Mouse (Mus musculus): ENCODE data around the gene Irf2bpl.

Irf2bpl gene

DNA sequence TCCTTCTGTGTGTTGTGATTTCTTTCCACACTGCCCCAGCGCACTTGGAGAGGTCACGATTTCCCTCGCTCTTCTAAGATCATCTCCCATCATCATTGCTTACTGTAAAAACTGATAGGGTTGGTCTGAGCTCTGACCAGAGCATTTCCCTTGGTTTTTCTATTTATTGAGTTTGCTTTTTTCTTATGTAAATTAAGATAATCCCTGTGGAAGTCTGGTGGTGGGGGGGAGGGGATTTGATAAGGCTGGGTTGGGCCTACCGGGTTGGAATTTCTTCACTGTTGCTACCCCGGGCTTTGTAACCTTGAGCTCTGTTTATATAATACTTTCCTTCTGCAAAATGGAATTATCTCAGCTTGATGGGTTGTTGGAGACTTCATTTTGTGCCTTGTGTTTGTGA is 1.1 kb upstream of the Irf2bpl start:
- DNase-seq (ENCODE audit: low spot score), result no peak

DNA sequence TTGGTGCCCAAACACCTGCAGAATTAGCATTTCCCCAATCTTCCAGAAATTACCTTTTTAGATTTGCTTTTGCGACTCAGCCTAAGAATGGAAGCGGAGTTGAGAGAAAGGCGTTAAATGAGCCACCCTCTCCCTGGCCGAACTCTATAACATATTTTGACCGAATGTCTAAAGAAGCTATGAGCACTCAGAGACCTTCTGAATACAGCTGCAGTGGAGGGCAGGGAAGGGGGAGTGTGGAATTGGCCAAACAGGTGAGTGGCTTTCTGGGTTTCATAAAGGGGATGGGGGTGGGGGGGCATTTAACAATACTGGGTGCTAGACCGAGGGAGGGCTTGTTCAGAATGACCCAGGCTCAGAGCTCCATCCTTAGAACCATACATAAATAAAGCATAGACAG is 738 bp upstream of the Irf2bpl start:
- no peak for DNase-seq (ENCODE audit: low spot score)

DNA sequence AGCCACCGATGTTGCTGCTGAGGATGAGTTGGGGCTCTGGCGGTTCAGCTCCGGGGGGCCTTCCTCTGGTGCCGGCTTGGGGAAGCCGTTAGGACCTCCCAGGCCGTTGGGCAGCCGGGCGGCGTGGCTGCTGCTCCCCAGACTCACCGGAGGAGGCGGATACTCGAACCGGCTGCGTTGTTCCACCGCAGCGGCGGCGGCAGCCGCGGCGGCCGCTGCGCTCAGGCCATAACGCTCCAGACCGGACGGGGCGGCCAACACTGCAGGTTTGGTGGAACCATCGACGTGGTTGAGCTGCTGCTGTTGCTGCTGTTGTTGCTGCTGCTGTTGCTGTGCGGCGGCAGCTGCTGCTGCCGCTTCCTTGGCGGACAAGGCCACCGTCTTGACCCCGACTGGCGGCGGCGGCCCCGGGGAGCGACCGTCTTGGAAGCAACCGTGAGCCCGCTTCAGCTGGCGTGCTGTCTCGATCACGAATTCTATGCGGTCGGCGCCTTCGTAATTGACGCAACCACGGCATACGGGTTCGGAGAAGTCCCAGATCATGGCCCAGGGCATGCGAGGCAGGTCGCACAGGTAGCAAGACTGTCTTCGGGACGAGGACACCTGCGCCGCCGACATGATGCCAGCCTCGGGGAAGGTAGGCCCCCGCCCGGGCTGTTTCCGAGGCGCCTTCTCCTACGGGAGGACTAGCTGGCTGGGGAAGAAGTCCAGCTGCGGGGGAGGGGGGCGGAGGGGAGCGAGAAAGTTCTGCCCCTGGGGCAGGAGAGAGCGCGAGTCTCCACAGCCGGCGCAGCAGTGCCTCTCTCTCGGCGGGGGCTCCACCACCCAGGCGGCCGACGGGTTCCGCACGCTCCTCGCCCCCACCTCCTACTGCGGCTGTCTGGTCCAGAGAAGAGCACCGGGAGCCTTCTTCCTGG is 1.1 kb downstream of the Irf2bpl start:
- no peak for DNase-seq (ENCODE audit: low spot score)

DNA sequence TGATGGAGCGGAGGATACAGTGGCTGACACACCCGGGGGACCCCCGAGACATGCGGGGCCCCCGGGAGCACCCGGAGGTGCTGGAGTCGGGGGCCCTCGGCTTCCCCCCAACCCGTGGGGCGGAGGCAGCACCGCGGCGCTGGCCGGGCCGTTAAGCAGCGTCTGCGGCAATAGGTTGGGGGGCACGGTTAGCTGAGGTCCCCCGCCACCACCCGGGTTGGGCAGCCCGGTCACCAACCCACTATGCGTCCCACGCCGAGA is 1.6 kb downstream of the Irf2bpl start:
- DNase-seq (ENCODE audit: low spot score), result no peak

DNA sequence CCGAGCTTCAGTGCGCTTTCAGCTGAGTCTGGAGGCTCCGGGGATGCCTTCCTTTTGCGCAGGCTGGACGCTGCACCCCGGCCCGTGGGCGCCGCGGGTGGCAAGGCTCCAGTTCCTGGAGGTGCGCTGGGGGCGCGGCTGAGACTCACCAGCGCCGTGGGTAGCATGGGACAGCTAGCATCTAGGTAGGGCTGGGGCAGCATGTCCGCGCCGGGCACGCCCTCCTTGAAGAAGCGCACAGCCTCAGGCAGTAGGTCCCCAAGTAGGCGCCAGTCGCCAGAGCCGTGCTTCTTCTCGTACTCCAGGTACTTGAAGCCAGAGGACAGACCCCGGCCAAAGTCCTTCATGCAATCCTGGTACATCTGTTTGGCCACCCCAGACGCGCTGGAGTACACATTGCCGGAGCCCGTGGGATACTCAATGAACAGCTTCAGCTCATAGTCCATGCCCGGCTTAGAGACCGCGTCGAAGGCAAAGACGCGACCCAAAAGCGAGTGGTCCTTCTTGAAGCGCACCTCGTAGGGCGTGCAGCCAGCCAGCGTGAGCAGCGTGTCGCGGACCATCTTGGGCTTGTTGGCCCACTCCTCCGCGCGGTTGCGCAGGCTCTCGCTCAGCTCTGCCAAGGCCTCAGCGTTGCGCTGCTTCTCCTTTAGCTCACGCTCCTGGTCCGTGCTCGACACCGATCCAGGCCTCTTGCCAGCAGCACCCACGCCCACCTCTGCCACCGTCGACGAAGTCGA is 2.1 kb downstream of the Irf2bpl start:
- DNase-seq (ENCODE audit: low spot score), result no peak

DNA sequence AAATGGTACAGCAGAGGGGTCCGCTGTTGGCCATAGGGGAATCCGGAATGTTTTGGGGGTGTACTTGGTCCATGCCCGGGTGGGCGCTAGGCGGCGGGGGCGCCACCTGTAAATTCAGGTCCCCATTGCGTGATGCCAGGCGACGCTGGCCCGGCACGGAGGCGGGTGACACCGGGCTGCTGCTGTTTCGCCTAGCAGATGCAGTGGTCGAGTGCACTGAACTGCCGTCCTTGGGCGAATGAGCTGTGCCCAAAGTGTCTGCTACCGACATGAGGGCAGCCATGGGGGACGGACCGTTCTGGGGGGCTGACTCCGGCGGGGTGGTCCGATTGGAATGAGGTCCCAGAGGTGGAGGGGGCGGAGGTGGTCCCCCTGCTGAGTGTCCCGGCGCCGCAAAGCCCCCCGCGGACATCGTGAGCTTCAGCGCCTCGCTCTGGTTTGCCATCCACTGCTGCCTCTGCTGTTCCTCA is 2.8 kb downstream of the Irf2bpl start:
- no peak for DNase-seq (ENCODE audit: low spot score)

DNA sequence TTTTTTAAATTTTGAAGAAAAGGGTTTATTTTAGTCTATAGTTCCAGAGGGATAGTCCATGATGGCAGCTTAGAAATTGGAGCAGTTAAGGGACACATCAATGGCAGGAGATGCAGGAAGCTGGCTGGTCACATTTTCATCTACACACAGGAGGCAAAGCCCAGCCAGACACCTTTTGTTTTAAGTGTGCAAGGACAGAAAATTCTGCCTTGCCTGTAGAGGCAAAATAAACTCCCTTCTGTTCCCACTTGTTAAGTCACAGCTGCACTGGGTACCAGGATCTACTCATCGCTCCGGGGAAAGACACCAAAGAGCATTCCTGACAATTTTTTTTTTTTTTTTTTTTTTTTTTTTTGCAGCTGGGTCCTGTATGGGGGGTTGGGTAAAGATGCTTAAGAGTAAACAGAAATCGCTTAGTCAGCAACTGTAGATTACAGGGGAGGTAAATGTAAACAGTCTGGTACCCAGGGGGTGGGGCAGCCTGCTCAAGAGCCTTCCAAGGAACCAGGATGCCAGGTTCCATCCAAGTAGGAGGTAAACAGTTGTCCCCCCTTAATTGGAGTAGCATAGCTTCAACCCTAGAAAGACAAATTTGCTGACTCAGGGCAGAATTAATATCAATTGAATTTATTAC is 4.4 kb downstream of the Irf2bpl start:
- no peak for DNase-seq (ENCODE audit: low spot score)

DNA sequence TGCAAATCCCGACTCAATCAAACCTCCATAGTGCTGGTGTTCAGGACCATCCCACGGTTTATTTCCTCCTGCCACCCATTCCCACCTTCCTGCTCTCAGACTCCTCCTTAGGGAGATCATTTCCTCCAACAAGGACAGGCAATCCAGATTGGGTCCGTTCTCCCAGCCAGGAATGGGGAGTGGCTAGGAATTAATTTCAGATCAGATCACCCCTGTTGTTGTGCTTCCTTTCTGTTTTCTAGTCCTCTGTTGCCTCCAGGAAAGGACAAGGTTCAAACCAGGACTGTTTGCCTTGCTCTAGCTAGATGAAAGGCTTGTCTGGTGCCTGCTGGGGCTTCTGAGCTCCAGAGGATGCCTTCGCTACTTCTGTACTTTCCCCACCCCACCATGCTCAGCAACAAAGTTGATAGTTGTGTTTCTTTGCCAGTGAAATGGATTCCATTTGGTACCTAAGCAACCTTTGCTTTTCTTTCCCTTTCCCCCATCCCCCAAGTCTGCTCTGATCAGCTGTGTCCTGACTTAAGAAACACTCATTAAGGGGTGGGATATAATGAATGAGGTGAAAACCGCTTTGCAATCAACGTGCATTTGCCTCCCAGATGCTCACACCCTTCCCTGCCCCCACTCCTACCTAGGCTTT is 5.0 kb downstream of the Irf2bpl start:
- no peak for DNase-seq (ENCODE audit: low spot score)

DNA sequence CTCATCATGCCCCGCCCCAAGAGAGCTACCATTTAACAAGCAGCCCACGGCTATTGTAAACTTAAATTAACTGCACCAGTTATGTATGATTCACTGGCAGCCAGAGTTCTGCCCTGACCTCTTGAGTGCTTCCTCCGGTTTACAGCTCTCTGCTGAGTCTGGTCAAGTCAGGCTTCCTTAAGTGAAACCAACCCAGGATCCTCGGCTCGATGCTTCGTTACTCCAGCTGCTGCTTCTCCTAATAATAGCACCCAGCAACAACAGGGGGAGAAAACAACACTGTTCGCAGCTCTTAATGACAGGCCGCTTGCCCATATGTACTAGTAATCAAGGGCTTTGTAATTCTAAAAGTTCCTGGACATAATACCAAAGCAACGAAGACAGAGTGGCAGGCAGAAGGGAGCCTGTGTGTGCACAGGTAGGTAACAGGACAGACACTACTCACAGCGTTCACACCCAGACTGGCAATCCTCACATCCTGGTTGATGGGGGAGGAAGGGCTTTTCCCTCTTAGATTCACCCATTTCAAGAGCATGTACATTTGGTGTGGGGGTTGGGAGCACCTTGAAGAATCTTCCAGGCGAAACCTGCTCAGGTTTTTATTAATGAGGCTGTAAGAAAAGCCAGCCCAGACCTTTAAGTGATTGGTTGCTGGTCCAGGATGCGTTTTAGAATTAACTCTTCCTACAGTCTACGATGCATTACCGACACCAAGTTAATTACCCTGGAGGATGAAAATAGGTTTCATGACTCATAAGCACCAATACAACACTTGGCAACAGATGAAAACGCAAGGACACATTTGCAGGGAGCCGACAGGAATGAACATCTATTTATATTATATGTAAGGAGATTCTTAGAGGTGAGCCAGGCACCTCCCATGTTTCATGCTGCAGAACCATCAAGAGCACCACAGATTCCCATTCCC is 5.9 kb downstream of the Irf2bpl start:
- DNase-seq (ENCODE audit: low spot score), result no peak

DNA sequence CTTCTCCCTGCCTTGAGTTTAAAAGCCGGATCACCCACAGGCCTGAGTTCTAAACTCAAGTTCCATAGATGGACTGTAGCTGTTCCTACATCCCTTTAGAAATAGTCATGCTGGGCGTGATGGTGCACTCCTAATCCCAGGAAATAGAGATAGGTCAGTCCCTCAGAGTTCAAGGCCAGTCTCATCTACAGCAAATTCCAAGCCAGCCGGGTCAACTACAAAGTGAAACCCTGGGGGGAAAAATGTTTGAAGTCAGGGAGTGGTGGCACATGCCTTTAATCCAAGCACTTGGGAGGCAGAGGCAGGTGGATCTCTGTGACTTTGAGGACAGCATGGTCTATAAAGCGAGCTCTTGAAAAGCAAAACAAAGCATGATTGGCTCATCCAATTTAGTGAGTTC is 7.6 kb downstream of the Irf2bpl start:
- no peak for DNase-seq (ENCODE audit: low spot score)

DNA sequence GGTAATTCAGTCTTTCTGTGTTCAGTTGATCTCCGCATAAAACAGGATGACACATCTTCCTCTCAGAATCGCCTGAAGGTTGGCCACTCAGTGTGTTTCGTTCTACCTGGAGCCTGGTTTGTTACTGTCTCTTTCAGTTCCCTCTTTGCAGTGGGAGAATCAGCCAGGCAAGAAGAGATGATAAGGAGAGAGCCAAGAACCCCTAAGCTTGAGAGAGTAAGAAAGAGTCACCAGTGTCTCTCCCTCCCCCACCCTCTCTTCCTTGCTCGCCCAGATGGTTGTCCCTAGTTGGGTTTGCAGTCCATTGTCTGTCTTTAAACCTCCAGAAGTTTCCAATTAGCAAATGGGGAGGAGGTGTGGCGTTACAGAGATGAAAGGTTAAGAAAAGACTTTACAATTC is 8.5 kb downstream of the Irf2bpl start:
- no peak for DNase-seq (ENCODE audit: low spot score)

DNA sequence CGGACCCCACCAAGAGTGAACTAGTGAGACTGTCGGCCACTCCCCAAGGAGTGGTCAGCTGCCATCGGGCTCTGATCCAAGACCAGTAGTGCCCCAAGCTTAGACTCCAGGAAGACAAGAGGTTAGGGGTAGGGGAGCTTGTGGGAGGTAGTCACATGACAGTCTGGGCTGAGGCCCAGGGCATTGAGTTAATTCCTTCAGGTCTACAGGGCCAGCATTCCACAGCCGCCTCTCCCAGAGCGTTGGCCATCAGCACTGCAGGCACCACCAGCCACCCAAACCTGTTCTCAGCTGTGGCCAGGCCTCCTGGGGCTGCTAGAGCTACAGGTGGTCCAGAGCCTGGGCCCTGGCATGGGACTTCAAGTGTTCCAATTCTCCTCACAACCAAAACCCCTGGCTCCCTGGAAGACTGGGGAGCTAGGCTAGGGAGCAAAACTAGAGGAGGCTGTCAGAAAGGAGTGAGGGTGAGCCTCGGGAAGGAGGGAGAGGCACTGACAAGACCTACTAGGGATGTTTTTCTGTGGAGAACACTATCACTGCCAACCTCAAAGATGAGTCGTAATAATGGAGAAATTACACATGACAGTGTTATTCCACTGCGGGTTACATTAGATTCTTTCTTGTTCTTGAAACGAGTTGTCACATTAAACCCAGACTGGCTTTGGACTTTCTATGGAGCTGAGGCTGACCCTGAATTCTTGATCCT is 12.1 kb downstream of the Irf2bpl start:
- no peak for DNase-seq (ENCODE audit: low spot score)

DNA sequence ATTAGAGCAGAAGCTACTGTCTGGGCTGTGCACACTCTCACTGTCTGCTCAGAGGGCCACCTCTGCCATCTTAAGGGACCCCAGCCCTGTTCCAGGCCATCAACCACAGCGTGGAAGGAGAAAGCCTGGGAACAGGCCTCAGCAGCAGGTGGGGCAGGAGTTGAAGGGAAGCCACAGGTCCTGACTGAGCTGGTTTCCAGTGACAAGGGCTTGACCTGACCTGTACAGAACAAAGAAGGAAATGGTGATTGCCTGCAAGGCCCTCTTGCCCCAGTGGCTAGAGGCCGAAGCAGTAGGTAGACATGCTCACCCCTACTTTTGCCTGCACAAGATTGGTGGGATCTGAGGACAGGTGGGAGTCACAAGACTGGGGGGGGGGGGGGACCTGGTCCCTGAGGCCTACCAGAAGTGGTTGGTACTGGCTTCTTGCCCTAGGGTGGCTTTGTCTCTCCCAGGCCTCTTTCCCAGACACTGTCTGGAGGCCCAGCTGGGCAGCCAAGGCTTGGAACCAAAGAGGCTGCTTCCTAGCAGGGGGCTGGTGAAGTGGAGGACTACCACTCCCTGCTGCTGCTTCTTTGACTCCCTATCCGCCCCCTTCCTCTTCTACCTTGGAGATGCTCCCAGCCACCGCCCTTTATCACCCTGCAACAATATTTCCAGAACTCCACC is 12.8 kb downstream of the Irf2bpl start:
- DNase-seq (ENCODE audit: low spot score), result no peak

DNA sequence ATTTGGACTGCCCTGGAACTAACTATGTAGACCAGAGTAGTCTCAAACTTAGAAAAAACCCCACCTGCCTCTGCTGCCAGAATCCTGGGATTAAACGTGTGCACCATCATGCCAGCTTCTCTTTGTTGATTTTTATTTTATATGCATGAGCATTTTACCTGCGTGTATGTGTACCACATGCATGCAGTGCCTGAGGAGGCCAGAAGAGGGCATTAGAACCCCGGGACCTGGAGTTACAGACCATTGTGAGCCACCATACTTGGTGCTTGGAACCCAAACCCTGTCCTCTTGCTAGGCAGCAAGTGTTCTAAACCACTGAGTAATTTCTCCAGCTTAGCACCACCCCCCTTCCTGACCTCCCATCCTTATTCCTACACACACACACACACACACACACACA is 13.6 kb downstream of the Irf2bpl start:
- no peak for DNase-seq (ENCODE audit: low spot score)

DNA sequence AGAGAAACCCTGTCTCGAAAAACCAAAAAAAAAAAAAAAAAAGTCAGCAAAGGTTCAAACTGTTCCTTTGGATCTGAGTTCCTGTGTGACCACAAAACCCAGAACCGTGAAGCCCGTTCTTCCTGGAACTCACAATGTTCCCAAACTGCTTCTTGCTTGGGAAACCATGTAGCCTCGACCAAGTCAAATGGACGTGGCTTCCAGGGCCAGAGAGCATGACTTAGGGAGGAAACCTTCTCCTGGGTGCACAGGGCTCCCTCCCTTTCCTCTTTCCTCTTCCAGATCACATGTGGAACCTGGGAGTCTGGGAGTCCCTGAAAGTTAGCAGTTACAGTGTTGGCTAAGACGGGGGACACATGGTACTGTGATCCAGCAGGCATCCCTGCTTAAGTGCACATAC is 14.8 kb downstream of the Irf2bpl start:
- no peak for DNase-seq (ENCODE audit: low spot score)

DNA sequence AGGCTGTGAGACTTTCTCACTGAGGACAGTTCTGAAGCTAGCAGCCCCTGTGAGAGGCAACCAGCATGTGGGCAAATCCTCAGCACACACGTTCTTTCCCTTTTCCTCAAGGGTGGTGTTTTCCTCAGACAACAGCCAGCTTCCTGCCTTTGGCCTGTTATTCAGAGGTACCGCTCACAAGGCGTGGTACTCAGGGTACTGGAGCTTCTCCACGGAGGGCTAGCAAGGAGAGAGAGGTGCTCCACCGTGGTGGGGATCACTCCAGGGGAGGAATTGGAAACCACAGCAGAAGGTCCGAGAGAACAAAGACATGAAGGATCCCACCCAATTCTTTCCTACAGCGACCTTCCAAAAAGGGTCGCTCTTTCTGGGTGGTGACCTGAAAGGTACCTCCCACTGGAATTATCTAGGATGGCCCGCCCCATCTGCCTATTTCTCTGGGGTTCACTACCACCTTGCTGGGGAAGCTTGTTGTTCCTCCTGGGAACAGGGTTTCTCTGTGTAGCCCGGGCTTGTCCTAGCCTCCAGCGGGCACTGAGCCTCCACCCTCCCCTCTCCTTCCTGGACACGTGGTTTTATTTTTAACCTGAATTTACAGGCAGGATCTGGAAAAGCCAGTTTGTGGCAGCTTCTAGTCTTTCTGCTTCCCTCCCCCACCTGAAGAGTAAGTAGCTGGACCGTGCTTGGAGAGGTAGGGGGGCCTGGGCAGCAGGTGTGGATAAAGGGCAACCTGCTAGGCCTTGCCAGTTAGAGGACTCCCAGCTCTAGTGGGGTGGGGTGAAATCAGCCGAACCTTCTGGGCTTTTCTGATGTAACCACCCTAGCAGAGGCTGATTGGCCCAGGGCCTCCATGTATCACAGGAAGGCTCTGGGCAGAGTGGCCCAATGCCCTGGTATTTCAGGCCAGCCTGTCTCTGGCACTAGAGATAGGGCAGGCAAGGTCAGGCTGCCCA is 17.1 kb downstream of the Irf2bpl start:
- DNase-seq (ENCODE audit: low spot score), result no peak

DNA sequence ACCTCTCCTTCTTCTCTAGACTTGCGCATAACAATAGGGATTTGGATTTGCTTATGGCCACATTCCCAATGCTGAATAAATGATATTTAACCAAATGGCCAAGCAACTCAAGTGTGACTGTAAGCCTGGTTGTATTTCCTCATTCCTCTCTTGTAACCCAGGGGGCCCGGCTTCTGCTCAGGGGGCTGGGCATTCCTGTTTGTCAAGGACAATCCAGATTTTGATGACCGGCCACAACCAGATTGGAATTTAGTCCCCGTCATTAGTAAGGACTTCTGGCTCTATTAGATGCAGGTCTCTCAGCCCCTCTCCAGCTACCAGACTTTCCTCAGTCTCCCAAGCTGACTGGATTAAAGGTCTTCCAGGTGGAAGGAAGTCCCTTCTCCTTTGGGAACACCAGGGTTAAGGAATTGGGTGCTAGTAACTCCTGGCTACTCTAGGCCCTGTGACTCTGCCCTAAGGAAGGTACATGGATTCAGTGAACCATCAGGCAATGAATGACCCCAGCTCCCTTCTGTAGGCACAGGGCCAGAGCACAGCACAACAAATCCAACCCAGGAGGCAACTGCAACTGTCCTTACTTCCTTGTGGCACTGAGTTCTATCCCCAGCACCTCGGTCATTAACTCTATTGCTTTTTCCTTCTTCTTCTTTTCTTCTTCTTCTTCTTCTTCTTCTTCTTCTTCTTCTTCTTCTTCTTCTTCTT is 20.1 kb downstream of the Irf2bpl start:
- no peak for DNase-seq (ENCODE audit: low spot score)
